Mouse (Mus musculus) embryonic facial prominence, embryonic 14.5 days (tissue): ENCODE data around the gene Bok. TPM values are rescaled to one million over a fixed set of nuclear protein-coding genes. Genes with fewer than 3 reads are reported as not detected.

Experiments used
- ATAC-seq: fragments of 200-750 bp; cut with Nextera tagmentation; 2 replicates; pipeline ENCODE4 v1.8.0; 2017; ENCODE audit warnings: low read depth, moderate number of reproducible peaks, moderate TSS enrichment
- DNase-seq: peaks from one replicate; pipeline ENCODE4 v3.0.0-alpha.2; 2015; ENCODE audit warnings: low spot score
- H3K27ac ChIP-seq: fragments of 300-500 bp; sonication (generic); replicated peaks from 2 replicates; pipeline ENCODE4 v1.5.1; 2014; ENCODE audit warnings: low read depth, mild to moderate bottlenecking, low read length, moderate library complexity
- H3K27me3 ChIP-seq: fragments of 300-500 bp; sonication (generic); replicated peaks from 2 replicates; pipeline ENCODE4 v1.6.1; 2014; ENCODE audit warnings: low read length; ENCODE audit not compliant: control insufficient read depth, insufficient read depth
- H3K36me3 ChIP-seq: fragments of 300-500 bp; sonication (generic); 2 replicates; pipeline ENCODE4 v1.6.1; 2014; ENCODE audit warnings: low read length, mixed read lengths; ENCODE audit not compliant: control insufficient read depth, insufficient read depth
- H3K4me1 ChIP-seq: fragments of 300-500 bp; sonication (generic); 2 replicates; pipeline ENCODE4 v1.6.1; 2014; ENCODE audit warnings: antibody characterized with exemption, low read length; ENCODE audit not compliant: control insufficient read depth, insufficient read depth
- H3K4me2 ChIP-seq: fragments of 300-500 bp; sonication (generic); 2 replicates; pipeline ENCODE4 v1.6.1; 2014; ENCODE audit warnings: low read depth, mild to moderate bottlenecking, low read length, moderate library complexity, mixed read lengths
- H3K4me3 ChIP-seq: fragments of 300-500 bp; sonication (generic); 2 replicates; pipeline ENCODE4 v1.5.1; 2014; ENCODE audit warnings: low read depth, mild to moderate bottlenecking, low read length
- H3K9ac ChIP-seq: fragments of 300-500 bp; sonication (generic); 2 replicates; pipeline ENCODE4 v1.6.1; 2014; ENCODE audit warnings: low read depth, mild to moderate bottlenecking, low read length, moderate library complexity, mixed read lengths
- H3K9me3 ChIP-seq: fragments of 300-500 bp; sonication (generic); 2 replicates; pipeline ENCODE4 v1.6.1; 2016; ENCODE audit warnings: low read length; ENCODE audit not compliant: control insufficient read depth
- WGBS: fragments of 180-500 bp; shearing (Covaris S2); extraction: QIAGEN DNeasy Blood & Tissue Kit; methylation state at CpG from one replicate; pipeline ENCODE4 v1.1.7; 2014; 5-methylcytosine and 5-hydroxymethylcytosine counted together
- polyA plus RNA-seq: library from polyadenylated mRNA; unstranded; fragments of >200 nt; fragmentation: Nextera tagmentation; extraction: Ambion mirVana; gene quantifications from 2 replicates; pipeline ENCODE4 v1.2.1, GENCODE M21; 2014

Gene Bok
- polyA plus RNA-seq, 1 experiment from 2014 or later = 42.8 TPM

DNA sequence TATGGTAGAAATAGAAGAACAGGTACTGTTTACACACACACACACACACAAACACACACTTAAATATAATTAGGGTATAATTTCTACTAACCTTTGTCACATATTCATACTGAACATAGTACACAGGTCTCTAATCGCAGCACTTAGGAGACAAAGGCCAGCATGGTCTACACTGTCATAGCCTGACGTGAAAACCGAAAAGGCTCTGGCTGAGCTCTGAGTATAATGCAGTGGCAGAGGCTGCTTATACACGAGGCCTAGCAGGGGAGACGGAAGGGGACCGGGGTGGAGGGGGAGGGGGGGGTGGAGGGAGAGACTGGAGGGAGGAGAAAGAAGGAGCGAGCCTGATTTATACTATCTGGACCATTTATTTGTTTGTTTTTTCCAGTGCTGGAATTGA lies 36.1 kb downstream of the Bok start:
- no peaks in the 10 kb centered on the region for H3K9me3 ChIP-seq
- ATAC-seq (no peak), DNase-seq (no peak)
- no peak overlapping the region for H3K4me2 ChIP-seq
- no peak overlapping the region for H3K27ac ChIP-seq
- no peak overlapping the region for H3K4me3 ChIP-seq
- 71% methylated on average over 7 of the region's 7 CpGs for WGBS
- H3K27me3 ChIP-seq = no peaks in the 10 kb centered on the region
- no peaks in the 10 kb centered on the region for H3K4me1 ChIP-seq
- no peak overlapping the region for H3K9ac ChIP-seq
- peaks cover 25% of the 10 kb centered on the region for H3K36me3 ChIP-seq

DNA sequence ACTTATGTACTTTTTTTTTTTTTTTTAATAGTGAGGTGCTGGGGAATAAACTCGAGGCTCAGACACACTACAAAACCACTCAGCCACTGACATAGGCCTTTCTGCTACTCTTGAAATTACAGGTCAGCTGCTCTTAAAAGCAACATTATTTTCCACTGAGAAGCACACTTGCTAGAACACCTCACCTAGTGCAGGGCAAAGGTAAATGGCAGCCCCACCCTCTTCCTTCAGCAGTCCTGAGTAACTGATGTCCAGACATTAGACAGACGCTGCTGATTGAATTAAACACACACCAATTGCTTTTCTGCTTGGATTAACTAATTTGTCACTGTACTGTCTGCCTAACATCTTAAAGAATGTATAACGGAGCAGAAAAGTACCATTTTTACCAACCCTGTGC lies 39.2 kb downstream of the Bok start:
- DNase-seq (no peak), ATAC-seq (no peak)
- H3K27ac ChIP-seq = no peak overlapping the region
- H3K4me2 ChIP-seq = no peak overlapping the region
- H3K36me3 ChIP-seq = peaks cover 18% of the 10 kb centered on the region
- no peaks in the 10 kb centered on the region for H3K9me3 ChIP-seq
- no peaks in the 10 kb centered on the region for H3K4me1 ChIP-seq
- H3K27me3 ChIP-seq = no peaks in the 10 kb centered on the region
- 84% methylated on average over 3 of the region's 3 CpGs for WGBS
- H3K9ac ChIP-seq = no peak overlapping the region
- H3K4me3 ChIP-seq = no peak overlapping the region

DNA sequence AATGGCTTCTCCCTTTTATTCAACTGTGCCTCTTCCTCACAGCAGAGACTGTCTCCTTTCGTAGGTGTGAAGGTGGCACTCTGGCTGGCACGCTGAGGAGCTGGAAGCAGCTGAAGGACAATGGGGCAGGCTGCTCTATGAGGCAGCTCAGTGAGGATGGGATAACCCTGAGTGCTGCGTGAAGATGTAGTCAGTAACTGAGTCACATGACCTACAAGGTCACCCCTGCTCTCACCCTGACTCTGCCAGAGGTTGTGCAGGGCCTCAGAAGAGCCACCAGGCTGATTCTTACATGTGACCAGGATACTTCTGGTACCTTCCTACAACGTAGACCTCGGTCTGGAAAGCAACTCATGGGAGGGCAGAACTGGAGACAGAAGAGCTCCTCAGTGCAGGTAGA lies 40.2 kb downstream of the Bok start:
- DNase-seq (no peak), ATAC-seq (no peak)
- Histone ChIP-seq H3K9me3 (no peaks in the 10 kb centered on the region), H3K27me3 (no peaks in the 10 kb centered on the region), H3K9ac (no peak overlapping the region), H3K4me2 (no peak overlapping the region), H3K27ac (no peak overlapping the region), H3K36me3 (peaks cover 18% of the 10 kb centered on the region), H3K4me1 (no peaks in the 10 kb centered on the region), H3K4me3 (no peak overlapping the region)
- 91% methylated on average over 4 of the region's 5 CpGs for WGBS

DNA sequence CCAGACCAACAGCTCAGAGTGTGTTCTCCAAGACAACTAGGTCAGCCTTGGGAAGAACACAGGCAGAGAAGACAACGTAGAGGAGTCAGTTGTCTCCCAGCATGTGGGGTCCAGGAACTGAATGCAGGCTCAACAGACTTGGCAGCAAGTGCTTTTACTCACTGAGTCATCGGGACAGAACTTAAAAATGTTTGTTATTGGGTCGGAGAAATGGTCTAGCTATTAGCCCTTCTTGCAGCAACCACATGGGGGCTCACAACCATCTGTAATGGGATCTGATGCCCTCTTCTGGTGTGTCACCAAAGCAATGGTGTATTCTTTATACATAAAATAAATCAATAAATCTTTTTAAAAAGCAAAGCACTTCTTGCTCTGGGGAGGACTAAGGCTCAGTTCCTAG lies 40.7 kb downstream of the Bok start:
- no peak for ATAC-seq

DNA sequence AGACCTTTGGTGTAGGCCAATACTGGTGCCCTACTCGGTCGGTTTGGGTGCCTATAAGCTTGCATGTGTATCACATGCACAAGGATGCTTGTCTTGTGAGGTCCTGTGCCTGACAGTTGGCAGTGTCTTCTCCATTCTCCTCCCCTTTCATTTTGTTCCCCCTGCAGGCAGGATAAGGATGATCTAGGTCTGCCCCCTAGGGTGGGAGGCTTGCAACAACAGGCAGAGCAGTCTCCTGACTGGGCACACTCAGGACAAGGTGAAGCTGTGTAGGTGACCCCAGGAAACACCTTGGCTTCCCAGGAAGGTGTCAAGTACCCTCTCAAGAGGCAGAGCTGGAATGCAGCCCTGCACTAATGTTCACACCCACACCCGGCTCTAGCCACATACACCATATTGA lies 41.5 kb downstream of the Bok start:
- Histone ChIP-seq H3K9ac (no peak overlapping the region), H3K36me3 (peaks cover 18% of the 10 kb centered on the region), H3K4me3 (no peak overlapping the region), H3K4me1 (no peaks in the 10 kb centered on the region), H3K9me3 (no peaks in the 10 kb centered on the region), H3K27me3 (no peaks in the 10 kb centered on the region), H3K27ac (no peak overlapping the region), H3K4me2 (no peak overlapping the region)
- DNase-seq = peak; percentile 20
- ATAC-seq = 0 out of 2 replicates have a peak, but pooled peaks have one; percentile 23
- 59% methylated on average over 3 of the region's 3 CpGs for WGBS

More for the DNA sequence above, 40.7 kb downstream of the Bok start:
- WGBS = 80% methylated on average over 3 of the region's 3 CpGs
- no peaks in the 10 kb centered on the region for H3K9me3 ChIP-seq
- peaks cover 18% of the 10 kb centered on the region for H3K36me3 ChIP-seq
- H3K4me2 ChIP-seq = no peak overlapping the region
- H3K4me1 ChIP-seq = no peaks in the 10 kb centered on the region
- no peak overlapping the region for H3K27ac ChIP-seq
- DNase-seq = no peak
- H3K27me3 ChIP-seq = no peaks in the 10 kb centered on the region
- H3K9ac ChIP-seq = no peak overlapping the region
- H3K4me3 ChIP-seq = no peak overlapping the region

DNA sequence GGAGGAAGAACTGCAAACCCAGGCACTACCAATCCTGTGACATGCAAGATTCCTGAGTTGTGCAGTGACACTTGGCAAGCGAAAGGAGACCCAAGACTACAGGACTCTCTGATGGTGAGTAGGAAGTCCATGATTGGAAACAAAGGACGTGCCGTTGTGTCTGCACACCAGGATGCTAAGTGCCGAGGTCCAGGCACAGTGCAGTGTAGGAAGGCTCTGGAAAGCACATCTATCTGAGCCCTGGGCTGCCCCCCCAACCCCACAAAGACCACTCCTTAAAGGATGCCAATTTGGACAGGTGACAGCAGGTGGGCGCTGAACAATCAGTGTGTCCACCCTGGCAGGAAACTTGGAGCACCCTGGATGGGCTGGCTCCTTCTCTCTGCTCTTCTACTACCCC lies 45.6 kb downstream of the Bok start:
- Histone ChIP-seq H3K27ac (no peak overlapping the region), H3K4me1 (no peaks in the 10 kb centered on the region), H3K4me3 (no peak overlapping the region), H3K36me3 (no peaks in the 10 kb centered on the region), H3K9ac (no peak overlapping the region), H3K9me3 (no peaks in the 10 kb centered on the region), H3K4me2 (no peak overlapping the region), H3K27me3 (no peaks in the 10 kb centered on the region)
- DNase-seq (no peak), ATAC-seq (no peak)
- 94% methylated on average over 5 of the region's 5 CpGs for WGBS

DNA sequence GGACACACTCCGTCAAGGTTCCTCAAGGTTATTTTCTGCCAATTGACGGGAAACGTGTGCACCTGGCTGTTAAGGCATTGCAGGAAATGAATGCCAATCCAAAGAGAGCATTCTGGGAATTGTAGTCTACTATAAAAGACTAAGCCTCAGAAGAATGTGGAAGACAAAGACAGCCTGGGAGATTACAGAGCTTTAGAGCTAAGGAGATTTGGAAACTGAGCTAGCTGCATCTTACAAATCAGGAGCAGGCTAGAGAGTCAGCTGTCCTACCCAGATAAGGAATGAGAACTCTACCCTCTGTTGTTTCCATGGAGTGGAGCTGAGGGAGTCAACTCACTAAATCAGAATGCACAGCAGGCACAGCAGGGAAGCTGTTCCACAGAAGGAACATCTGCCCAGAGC lies 46.4 kb downstream of the Bok start:
- ATAC-seq (peak; percentile 78), DNase-seq (peak; percentile 63)
- Histone ChIP-seq H3K9me3 (no peaks in the 10 kb centered on the region), H3K9ac (no peak overlapping the region), H3K4me1 (no peaks in the 10 kb centered on the region), H3K27ac (no peak overlapping the region; the same call in 1 of the 2 replicates), H3K4me3 (no peak overlapping the region), H3K36me3 (no peaks in the 10 kb centered on the region), H3K4me2 (no peak overlapping the region), H3K27me3 (no peaks in the 10 kb centered on the region)
- 21% methylated on average over 3 of the region's 3 CpGs for WGBS

DNA sequence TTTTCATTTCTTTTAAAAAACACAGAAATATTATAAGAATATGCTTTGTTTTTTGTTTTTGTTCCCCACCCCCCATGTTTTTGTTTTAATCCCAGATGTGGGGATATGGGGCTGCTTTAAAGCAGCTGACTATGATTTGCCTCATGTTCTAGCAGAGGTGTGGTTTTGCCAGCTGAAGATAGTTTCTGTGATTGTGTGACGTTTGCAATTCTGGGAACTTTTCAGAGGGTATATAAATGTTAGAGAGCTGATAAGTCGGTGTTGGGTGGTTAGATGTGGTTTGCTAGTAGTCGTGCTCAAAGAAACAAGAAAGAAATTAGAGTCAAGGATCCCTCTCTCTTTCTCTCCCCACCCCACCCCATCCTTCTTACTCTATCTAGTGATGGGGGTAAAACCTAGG lies 50.4 kb downstream of the Bok start:
- no peaks in the 10 kb centered on the region for H3K4me1 ChIP-seq
- H3K9ac ChIP-seq = no peak overlapping the region
- no peak overlapping the region for H3K4me3 ChIP-seq
- H3K27ac ChIP-seq = no peak overlapping the region
- no peak overlapping the region for H3K4me2 ChIP-seq
- H3K27me3 ChIP-seq = no peaks in the 10 kb centered on the region
- WGBS = 73% methylated on average over 3 of the region's 3 CpGs
- H3K36me3 ChIP-seq = no peaks in the 10 kb centered on the region
- ATAC-seq (no peak), DNase-seq (no peak)
- no peaks in the 10 kb centered on the region for H3K9me3 ChIP-seq

DNA sequence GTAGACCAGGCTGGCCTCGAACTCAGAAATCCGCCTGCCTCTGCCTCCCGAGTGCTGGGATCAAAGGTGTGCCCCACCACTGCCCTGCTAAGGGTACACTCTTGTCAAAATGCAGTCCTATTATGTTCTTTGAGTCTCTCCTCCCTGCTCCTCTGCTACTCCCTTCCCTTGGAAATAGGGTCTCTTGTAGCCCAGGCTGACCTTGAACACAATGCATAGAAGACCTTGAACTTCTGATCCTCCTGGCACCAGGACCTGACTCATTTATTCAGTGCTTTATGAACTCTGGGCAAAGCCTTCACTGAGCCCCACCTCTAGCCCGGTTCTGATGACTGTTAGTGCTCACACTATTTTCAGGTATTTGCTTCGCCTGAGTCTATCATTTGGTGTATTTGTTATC lies 52.3 kb downstream of the Bok start:
- no peak overlapping the region for H3K9ac ChIP-seq
- WGBS = 94% methylated on average over 5 of the region's 5 CpGs
- ATAC-seq (no peak), DNase-seq (no peak)
- no peaks in the 10 kb centered on the region for H3K9me3 ChIP-seq
- H3K27ac ChIP-seq = no peak overlapping the region
- H3K27me3 ChIP-seq = no peaks in the 10 kb centered on the region
- no peaks in the 10 kb centered on the region for H3K4me1 ChIP-seq
- H3K4me3 ChIP-seq = no peak overlapping the region
- H3K4me2 ChIP-seq = no peak overlapping the region
- H3K36me3 ChIP-seq = 0 out of 2 replicates have a peak, but pooled peaks cover 3% of the 10 kb centered on the region
